Mouse (Mus musculus): ENCODE measurements around the gene Iqce.

DNA sequence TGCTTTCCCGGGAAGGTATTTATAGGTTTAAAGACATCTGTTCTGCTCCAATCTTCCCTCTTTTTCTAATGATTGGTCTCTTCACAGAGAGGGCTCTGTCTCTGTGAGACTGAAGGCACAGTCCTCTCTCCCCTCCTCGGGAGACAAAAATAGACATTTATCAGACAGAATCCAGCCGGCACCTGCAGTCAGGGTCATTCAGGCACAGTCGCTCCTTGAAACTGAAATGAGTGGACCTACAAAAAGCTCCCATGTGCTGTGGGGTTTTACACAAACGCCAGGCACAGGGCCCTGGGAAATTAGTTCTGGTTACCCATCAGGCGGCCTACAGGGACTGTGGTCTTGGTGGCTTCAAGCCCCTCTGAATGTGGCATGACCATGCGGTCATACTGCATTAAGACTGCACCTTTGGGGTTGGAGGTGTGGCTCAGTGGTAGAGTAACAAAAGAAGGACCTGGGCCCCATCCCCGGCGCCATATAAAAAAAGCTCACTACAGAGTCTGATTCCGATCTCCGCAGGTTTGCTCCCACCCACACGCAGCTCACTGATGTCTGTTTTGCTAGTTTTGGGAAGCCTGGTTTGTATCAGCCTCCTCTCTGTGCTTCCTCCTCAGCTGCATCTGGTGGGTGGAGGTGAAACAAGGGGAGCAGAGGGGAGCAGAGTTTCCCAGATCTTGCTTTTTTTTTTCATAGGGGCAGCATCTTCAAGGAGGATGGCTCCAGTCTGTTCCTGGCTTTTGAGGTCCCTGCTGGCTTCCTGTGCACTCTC, 40.1 kb downstream of the Iqce start:
- TF ChIP-seq POLR2A (IDR thresholded peaks at IDR 0.05; ENCODE audit: low read depth, low read length): no peak
- no peak for TF ChIP-seq CTCF (IDR thresholded peaks at IDR 0.05; ENCODE audit: extremely low read depth, insufficient read depth, insufficient read length, insufficient replicate concordance)
